Mouse (Mus musculus) limb, embryonic 15.5 days (tissue): Measurements from ENCODE around the gene Ddx39b. TPM values are rescaled to one million over a fixed set of nuclear protein-coding genes. Genes with fewer than 3 reads are reported as not detected.

Experiments used
- ATAC-seq: fragments of 200-750 bp; cut with Nextera tagmentation; 2 replicates; pipeline ENCODE4 v1.8.0; 2017; ENCODE audit warnings: low read depth, moderate TSS enrichment; ENCODE audit not compliant: insufficient number of reproducible peaks, low FRiP score, low TSS enrichment
- H3K27ac ChIP-seq: fragments of 300-500 bp; sonication (generic); 2 replicates; pipeline ENCODE4 v1.5.1; 2015; ENCODE audit warnings: moderate library complexity, mild to moderate bottlenecking, inconsistent platforms
- H3K27me3 ChIP-seq: fragments of 300-500 bp; sonication (generic); 2 replicates; pipeline ENCODE4 v1.6.1; 2015; ENCODE audit warnings: inconsistent platforms
- H3K36me3 ChIP-seq: fragments of 300-500 bp; sonication (generic); 2 replicates; pipeline ENCODE4 v1.6.1; 2015; ENCODE audit warnings: inconsistent platforms
- H3K4me1 ChIP-seq: fragments of 300-500 bp; sonication (generic); 2 replicates; pipeline ENCODE4 v1.6.1; 2015; ENCODE audit warnings: inconsistent platforms
- H3K4me2 ChIP-seq: fragments of 300-500 bp; sonication (generic); 2 replicates; pipeline ENCODE4 v1.6.1; 2015; ENCODE audit warnings: mild to moderate bottlenecking, inconsistent platforms
- H3K4me3 ChIP-seq: fragments of 300-500 bp; sonication (generic); 2 replicates; pipeline ENCODE4 v1.5.1; 2015; ENCODE audit warnings: mild to moderate bottlenecking, inconsistent platforms
- H3K9ac ChIP-seq: fragments of 300-500 bp; sonication (generic); 2 replicates; pipeline ENCODE4 v1.6.1; 2015; ENCODE audit warnings: inconsistent platforms
- H3K9me3 ChIP-seq: fragments of 300-500 bp; sonication (generic); 2 replicates; pipeline ENCODE4 v1.6.1; 2016; ENCODE audit warnings: inconsistent platforms
- WGBS: fragments of 180-500 bp; shearing (Covaris S2); methylation state at CpG from one replicate; pipeline ENCODE4 v1.1.7; 2015; 5-methylcytosine and 5-hydroxymethylcytosine counted together
- polyA plus RNA-seq: library from polyadenylated mRNA; unstranded; fragments of >200 nt; fragmentation: Nextera tagmentation; extraction: Ambion mirVana; gene quantifications from 2 replicates; pipeline ENCODE4 v1.2.1, GENCODE M21; 2015

The Ddx39b gene
- polyA plus RNA-seq, 1 experiment from 2014 or later = 401 TPM

GRCm38 (mm10) chr17:35249451-35250197 lies 8.1 kb downstream of the Ddx39b start:
- no peak for ATAC-seq
- Histone ChIP-seq H3K9me3 (no peaks in the 10 kb centered on the region), H3K4me3 (no peak overlapping the region), H3K27ac (no peak overlapping the region), H3K27me3 (no peaks in the 10 kb centered on the region), H3K9ac (no peak overlapping the region), H3K4me1 (peaks cover 18% of the 10 kb centered on the region), H3K36me3 (peaks cover 94% of the 10 kb centered on the region), H3K4me2 (no peak overlapping the region)
- WGBS = 90% methylated on average over 19 of the region's 19 CpGs

- Histone ChIP-seq H3K9me3 (no peaks in the 10 kb centered on the region), H3K36me3 (peaks cover 85% of the 10 kb centered on the region), H3K27me3 (no peaks in the 10 kb centered on the region), H3K4me3 (no peak overlapping the region), H3K4me2 (no peak overlapping the region), H3K9ac (no peak overlapping the region), H3K27ac (no peak overlapping the region), H3K4me1 (peaks cover 9% of the 10 kb centered on the region)
- no peak for ATAC-seq
- 86% methylated on average over 3 of the region's 3 CpGs for WGBS
These were observed 9.0 kb downstream of the Ddx39b start for GRCm38 (mm10) chr17:35250348-35251120.

GRCm38 (mm10) chr17:35251162-35251719 lies 9.7 kb downstream of the Ddx39b start:
- Histone ChIP-seq H3K27me3 (no peaks in the 10 kb centered on the region), H3K9me3 (no peaks in the 10 kb centered on the region), H3K36me3 (peaks cover 78% of the 10 kb centered on the region), H3K4me1 (peaks cover 2% of the 10 kb centered on the region; the same call in 1 of the 2 replicates), H3K9ac (no peak overlapping the region), H3K4me3 (no peak overlapping the region), H3K27ac (no peak overlapping the region), H3K4me2 (no peak overlapping the region)
- 84% methylated on average over 15 of the region's 15 CpGs for WGBS
- ATAC-seq = no peak

GRCm38 (mm10) chr17:35251981-35252380 lies 10.4 kb downstream of the Ddx39b start:
- ATAC-seq = no peak
- H3K4me3 ChIP-seq = no peak overlapping the region
- no peaks in the 10 kb centered on the region for H3K27me3 ChIP-seq
- 71% methylated on average over 5 of the region's 5 CpGs for WGBS
- H3K36me3 ChIP-seq = peaks cover 71% of the 10 kb centered on the region
- no peaks in the 10 kb centered on the region for H3K4me1 ChIP-seq
- H3K4me2 ChIP-seq = no peak overlapping the region
- peak overlapping the region; percentile 18; the same call in 1 of the 2 replicates for H3K27ac ChIP-seq
- no peaks in the 10 kb centered on the region for H3K9me3 ChIP-seq
- H3K9ac ChIP-seq = no peak overlapping the region

- Histone ChIP-seq H3K27ac (no peak overlapping the region), H3K36me3 (peaks cover 63% of the 10 kb centered on the region), H3K27me3 (0 out of 2 replicates have a peak, but pooled peaks cover under 1% of the 10 kb centered on the region), H3K4me3 (no peak overlapping the region), H3K9me3 (no peaks in the 10 kb centered on the region), H3K4me1 (peaks cover 1% of the 10 kb centered on the region; the same call in 1 of the 2 replicates), H3K4me2 (no peak overlapping the region), H3K9ac (no peak overlapping the region)
- WGBS = 82% methylated on average over 18 of the region's 18 CpGs
- ATAC-seq = no peak
These were observed 11.2 kb downstream of the Ddx39b start for GRCm38 (mm10) chr17:35252619-35253292.

GRCm38 (mm10) chr17:35253293-35254093 lies 11.9 kb downstream of the Ddx39b start:
- 88% methylated on average over 32 of the region's 32 CpGs for WGBS
- Histone ChIP-seq H3K4me1 (peaks cover 5% of the 10 kb centered on the region; the same call in 1 of the 2 replicates), H3K27ac (no peak overlapping the region), H3K4me2 (no peak overlapping the region), H3K9me3 (no peaks in the 10 kb centered on the region), H3K4me3 (no peak overlapping the region), H3K27me3 (0 out of 2 replicates have a peak, but pooled peaks cover 3% of the 10 kb centered on the region), H3K36me3 (peaks cover 56% of the 10 kb centered on the region), H3K9ac (no peak overlapping the region)
- ATAC-seq = 0 out of 2 replicates have a peak, but pooled peaks have one; percentile 11

- Histone ChIP-seq H3K4me3 (no peak overlapping the region), H3K9me3 (no peaks in the 10 kb centered on the region), H3K27me3 (peaks cover 8% of the 10 kb centered on the region; the same call in 1 of the 2 replicates), H3K4me1 (peaks cover 5% of the 10 kb centered on the region; the same call in 1 of the 2 replicates), H3K4me2 (no peak overlapping the region), H3K36me3 (peaks cover 46% of the 10 kb centered on the region), H3K9ac (no peak overlapping the region), H3K27ac (no peak overlapping the region)
- ATAC-seq = no peak
- 56% methylated on average over 11 of the region's 11 CpGs for WGBS
These were observed 12.9 kb downstream of the Ddx39b start for GRCm38 (mm10) chr17:35254241-35255098.

- peaks cover 5% of the 10 kb centered on the region; the same call in 1 of the 2 replicates for H3K4me1 ChIP-seq
- H3K27me3 ChIP-seq = peaks cover 15% of the 10 kb centered on the region; the same call in 1 of the 2 replicates
- no peak overlapping the region for H3K9ac ChIP-seq
- 70% methylated on average over 3 of the region's 3 CpGs for WGBS
- no peak overlapping the region for H3K4me3 ChIP-seq
- H3K9me3 ChIP-seq = no peaks in the 10 kb centered on the region
- no peak overlapping the region for H3K27ac ChIP-seq
- ATAC-seq = no peak
- peaks cover 37% of the 10 kb centered on the region for H3K36me3 ChIP-seq
- no peak overlapping the region for H3K4me2 ChIP-seq
These were observed 13.8 kb downstream of the Ddx39b start for GRCm38 (mm10) chr17:35255301-35255700.

GRCm38 (mm10) chr17:35255704-35256103 lies 14.2 kb downstream of the Ddx39b start:
- H3K27me3 ChIP-seq = peaks cover 19% of the 10 kb centered on the region; the same call in 1 of the 2 replicates
- no peaks in the 10 kb centered on the region for H3K9me3 ChIP-seq
- peaks cover 5% of the 10 kb centered on the region; the same call in 1 of the 2 replicates for H3K4me1 ChIP-seq
- no peak for ATAC-seq
- peaks cover 33% of the 10 kb centered on the region for H3K36me3 ChIP-seq
- no peak overlapping the region for H3K9ac ChIP-seq
- H3K4me3 ChIP-seq = no peak overlapping the region
- no peak overlapping the region for H3K27ac ChIP-seq
- H3K4me2 ChIP-seq = no peak overlapping the region
- WGBS = 42% methylated on average over 4 of the region's 4 CpGs

GRCm38 (mm10) chr17:35257378-35257777 lies 15.8 kb downstream of the Ddx39b start:
- Histone ChIP-seq H3K27ac (no peak overlapping the region), H3K4me1 (peaks cover 5% of the 10 kb centered on the region; the same call in 1 of the 2 replicates), H3K27me3 (peaks cover 35% of the 10 kb centered on the region), H3K4me2 (no peak overlapping the region), H3K9ac (no peak overlapping the region), H3K9me3 (no peaks in the 10 kb centered on the region), H3K4me3 (no peak overlapping the region), H3K36me3 (peaks cover 19% of the 10 kb centered on the region)
- WGBS = 81% methylated on average over 1 of the region's 1 CpGs
- no peak for ATAC-seq
